Mouse (Mus musculus) testis, adult 10 weeks (tissue): Measurements from ENCODE around the gene Cdadc1. TPM values are rescaled to one million over a fixed set of nuclear protein-coding genes. Genes with fewer than 3 reads are reported as not detected.

ENCODE experiments used
- polyA plus RNA-seq: library from polyadenylated mRNA; stranded (reverse); fragments of 350-450 nt; fragmentation: Illumina TruSeq; extraction: RNeasy Lipid Tissue Mini Kit (QIAGEN cat#74804); gene quantifications from one replicate; pipeline ENCODE4 v1.2.3, GENCODE M21; 2014; ENCODE audit warnings: low read depth, low replicate concordance

The Cdadc1 gene
- 36.3 TPM for polyA plus RNA-seq

DNA sequence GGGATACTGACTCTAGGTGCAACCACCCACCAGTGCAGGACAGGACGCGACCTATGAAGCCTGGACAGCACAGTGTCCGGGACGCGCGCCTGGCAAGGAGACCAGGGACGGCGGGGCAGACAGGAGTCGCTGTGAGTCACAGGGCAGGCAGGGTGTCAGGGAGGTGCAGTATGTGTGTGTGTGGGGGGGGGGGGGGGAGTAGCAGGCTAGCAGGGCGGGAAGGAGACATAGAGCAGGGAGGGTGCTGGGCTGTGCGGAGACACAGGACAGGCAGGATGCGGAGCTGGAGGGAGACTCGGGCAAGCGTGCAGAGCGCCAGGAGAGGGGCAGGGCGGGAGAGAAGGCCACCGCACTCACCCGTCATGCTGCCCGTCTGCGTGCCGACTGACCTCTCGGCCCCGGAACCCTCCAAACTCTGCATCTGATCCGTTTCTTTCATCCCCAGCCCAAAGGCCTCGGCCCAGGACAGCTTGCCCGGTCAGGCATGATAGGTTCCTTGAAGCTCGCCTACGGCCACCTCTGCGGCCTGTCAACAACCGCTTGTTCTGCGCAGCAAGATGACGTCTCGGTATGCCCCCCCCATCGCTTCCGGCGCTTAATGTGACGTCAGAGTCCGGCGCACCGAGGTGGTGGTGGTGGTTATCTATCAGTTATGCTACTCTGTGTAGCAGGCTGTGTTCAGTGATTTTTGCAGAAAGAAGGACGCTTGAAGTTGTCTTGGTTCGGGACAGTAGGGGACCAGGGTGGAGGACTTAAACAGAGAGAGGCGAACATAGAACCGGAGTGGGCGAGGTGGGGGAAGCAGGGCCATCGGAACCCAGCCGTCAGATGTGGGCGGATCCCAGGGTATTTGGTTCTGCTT, at the start of gene Cdadc1:
Gene Cdadc1 (minus strand): TSS at position 562 of the 862 bp plus-strand sequence.

DNA sequence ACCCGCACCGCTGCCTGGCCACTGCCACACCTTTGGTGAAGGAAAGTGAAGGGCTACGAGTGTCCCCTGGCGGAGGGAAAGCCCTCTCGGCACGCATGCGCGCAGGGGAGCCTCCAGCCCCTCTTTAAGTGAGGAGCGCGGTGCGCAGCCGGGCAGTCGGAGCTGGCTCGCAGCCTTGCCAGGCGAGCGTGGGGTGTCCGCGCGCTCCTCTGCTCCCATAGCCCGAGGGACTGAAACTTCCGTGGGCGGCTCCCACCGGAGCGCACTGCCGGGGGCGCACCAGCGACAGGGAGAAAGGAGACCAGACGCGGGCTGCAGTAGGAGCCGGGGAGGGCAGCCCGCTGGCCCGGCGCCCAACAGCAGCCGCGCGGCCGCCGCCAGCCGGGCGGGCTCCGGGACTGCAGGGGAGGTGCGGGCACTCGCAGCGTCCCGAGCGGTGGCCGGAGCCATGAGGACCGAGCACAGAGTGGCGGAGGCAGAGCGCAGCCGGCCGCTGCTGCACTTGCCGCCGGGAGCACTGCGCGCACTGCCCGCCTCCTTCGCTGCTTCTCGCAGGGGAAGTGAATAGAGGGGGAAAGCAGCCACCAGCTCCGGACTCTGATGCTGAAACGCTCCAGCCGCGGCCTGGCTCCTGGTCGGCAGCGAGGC, 27.5 kb upstream of the Cdadc1 start, which contains the start of gene Shisa2:
Gene Shisa2 (plus strand): TSS at position 151 of the 648 bp plus-strand sequence.

Other genes starting within 250 kb of the Cdadc1 start
- gene Phf11d, start 232.5 kb downstream of the Cdadc1 start, polyA plus RNA-seq = 3.7 TPM
- gene Phf11c, start 202.6 kb downstream of the Cdadc1 start, polyA plus RNA-seq = 5.5 TPM
- gene Setdb2, start 157.1 kb downstream of the Cdadc1 start, polyA plus RNA-seq = 34.7 TPM
- 184 TPM for gene Cab39l, start 157.0 kb downstream of the Cdadc1 start, polyA plus RNA-seq
- gene Shisa2, start 27.3 kb upstream of the Cdadc1 start, polyA plus RNA-seq = 2.0 TPM